Mouse (Mus musculus): ENCODE measurements around the gene Sh2d2a.
"Not testable (repeated sequence)": the region's sequence is repeated elsewhere in the genome, so short reads cannot be mapped to it uniquely, and the experiment has no call there.

Sh2d2a gene

GRCm38 (mm10) chr3:87846650-87847110, at the start of gene Sh2d2a:
Gene Sh2d2a, plus strand, starts transcription at chr3:87846755.
- CTCF ChIA-PET, result no interaction called here

DNA sequence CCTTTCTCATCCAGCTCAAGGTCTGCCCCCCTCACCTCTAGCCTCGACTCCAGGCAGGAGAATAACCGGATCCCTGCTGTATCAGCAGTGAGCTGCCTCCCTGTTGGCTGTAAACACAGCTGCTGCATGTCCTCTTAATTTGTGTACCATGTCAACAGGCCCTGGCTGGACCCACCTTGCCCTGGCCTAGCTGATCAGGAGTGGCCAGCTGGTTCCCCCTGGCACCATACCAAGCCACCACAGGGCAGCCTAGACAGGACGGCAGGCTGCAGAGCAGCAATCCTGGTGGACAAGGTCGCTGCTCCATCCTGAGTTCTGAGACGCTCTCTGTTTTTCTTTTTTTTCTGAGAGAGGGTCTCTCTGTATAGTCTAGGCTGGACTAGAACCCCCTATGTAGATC, 44.9 kb upstream of the Sh2d2a start:
- CTCF ChIA-PET, result no interaction called here

GRCm38 (mm10) chr3:87804038-87804677, 42.4 kb upstream of the Sh2d2a start:
- CTCF ChIA-PET, result interaction anchor here (0.6 to 1.1 kb wide), 3 partner anchors 12 to 31 kb away, joined by 3 to 6 read pairs (median 3); no protein-coding TSS in a partner anchor

- CTCF ChIA-PET, result no interaction called here
Measured at GRCm38 (mm10) chr3:87809322-87809962, 37.1 kb upstream of the Sh2d2a start.

GRCm38 (mm10) chr3:87811297-87811696, 35.3 kb upstream of the Sh2d2a start:
- CTCF ChIA-PET, result no interaction called here

GRCm38 (mm10) chr3:87812413-87812812, 34.1 kb upstream of the Sh2d2a start:
- CTCF ChIA-PET, result no interaction called here

DNA sequence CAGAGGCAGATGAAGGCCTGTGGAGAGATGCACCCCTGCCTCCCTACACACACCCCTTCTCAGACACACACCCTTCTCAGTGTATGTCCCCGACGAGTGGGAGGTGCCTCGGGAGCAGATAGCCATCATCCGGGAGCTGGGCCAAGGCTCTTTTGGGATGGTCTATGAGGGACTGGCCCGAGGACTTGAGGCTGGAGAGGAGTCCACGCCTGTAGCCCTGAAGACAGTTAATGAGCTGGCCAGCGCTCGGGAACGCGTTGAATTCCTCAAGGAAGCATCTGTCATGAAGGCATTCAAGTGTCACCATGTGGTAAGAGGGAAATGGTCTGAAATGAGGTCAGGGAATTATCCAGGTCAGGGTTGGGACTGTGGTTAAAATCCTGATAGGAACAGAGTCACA, 33.7 kb upstream of the Sh2d2a start:
- CTCF ChIA-PET, result no interaction called here

DNA sequence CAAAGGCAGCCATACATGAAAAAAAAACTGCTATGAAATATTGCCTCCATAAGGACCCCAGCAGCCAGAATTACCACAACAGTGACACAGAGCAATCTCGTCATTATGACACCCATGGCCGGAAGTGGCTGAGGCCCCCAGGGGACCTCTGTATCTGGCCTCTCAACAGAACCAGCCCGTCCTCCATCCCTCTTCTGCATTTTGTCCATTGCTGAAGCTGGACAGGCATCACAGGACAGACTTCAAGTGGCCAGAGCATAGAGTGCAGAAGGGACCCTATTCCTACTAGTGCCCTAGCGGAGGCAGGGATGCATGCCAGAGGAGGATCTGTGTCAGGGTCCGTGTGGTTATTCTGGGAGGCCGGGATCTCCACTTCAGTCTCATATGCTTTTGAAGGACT, 30.4 kb upstream of the Sh2d2a start:
- CTCF ChIA-PET, result interaction anchor here (1.0 to 2.4 kb wide), 2 partner anchors 17 to 22 kb away, joined by 3 to 11 read pairs; partner anchors contain the start of gene Ntrk1

DNA sequence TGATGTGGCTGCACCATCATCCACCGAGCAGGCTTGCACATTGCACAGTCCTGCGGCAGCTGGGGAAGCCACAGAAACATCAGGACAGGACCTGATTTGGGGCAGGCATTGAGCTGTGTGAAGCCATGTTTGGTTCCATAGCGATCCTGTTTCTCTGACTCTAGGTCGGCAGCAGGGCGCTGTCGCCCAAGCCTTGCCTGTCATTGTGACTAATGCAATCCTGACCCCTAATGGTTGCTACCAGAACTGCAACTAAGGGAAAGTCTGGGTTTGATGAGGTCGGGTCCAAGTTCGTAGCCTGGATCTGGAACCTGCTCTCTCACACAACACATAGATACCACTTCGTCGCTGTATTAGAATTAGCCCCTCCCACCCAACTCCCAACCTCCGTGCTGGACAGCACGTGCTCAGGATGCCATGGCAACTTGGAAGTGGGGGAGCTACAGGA, 29.9 kb upstream of the Sh2d2a start:
- CTCF ChIA-PET, result interaction anchor here (0.9 to 2.4 kb wide), 3 partner anchors 12 to 22 kb away, joined by 3 to 11 read pairs (median 3); partner anchors contain the start of gene Ntrk1

DNA sequence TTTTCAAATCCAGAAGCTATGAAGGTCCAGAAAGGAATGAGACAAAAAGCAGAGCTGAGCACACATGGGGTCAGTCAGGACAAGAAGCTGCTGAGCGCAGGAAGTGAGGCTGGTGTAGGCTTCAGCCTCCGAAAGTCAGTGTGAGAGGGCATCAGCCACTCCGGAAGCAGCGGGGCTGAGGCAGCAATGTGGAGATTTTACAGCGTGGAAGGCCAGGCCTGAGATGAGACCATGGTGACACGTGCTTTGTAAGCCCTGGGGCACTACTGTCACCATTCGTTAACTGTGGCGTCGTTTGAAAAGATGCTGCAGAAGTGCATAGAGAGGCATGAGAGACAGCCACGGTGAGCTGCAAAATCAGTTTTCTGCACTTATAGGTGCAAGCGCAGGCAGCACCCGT, 28.3 kb upstream of the Sh2d2a start:
- CTCF ChIA-PET, result interaction anchor here (0.6 to 2.4 kb wide), 2 partner anchors 24 to 63 kb away, joined by 3 to 11 read pairs; partner anchors contain the start of gene Ntrk1

GRCm38 (mm10) chr3:87824206-87824605, 22.3 kb upstream of the Sh2d2a start, which contains the start of gene Pear1:
Gene Pear1, minus strand, starts transcription at chr3:87824306.
- CTCF ChIA-PET, result not testable (repeated sequence)

- CTCF ChIA-PET, result no interaction called here
Measured at GRCm38 (mm10) chr3:87828435-87828834, 18.1 kb upstream of the Sh2d2a start.

GRCm38 (mm10) chr3:87829025-87829424, 17.5 kb upstream of the Sh2d2a start:
- CTCF ChIA-PET, result no interaction called here

DNA sequence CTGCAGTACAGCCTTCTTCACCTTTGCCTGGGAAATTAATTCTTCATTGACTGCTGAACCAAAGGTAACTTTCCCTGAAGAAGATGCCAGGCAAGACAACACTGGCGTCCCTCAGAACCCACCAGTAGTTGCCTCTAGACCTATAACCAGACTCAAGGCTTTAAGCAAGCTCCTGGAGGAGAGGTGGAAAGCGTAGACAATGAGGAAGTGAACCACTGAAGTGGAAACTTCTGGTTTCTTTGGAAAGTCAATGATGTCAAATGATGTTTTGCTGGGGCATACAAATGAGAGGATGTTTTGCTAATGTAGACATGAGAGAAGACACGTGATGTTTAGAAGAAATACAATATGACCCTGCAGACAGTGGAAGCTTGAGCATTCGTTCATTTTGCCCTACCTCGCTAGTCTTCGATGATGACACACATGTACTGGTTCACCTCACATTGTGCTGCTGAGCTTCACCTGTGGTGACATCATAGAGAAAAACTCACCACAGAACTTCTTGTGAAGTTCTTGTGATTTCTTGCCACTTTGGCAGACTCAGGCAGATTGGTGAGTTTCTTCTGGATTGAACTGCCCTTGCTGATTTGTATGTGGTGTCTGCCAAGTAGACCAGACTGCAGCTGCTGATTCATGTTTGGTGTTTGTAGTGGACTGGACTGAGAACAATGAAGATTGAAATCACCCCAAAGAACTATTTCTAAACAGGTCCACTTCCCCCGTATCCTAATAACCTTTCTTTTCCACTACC, 14.3 kb upstream of the Sh2d2a start:
- CTCF ChIA-PET, result interaction anchor here (0.5 to 0.8 kb wide), 2 partner anchors 19 to 44 kb away, joined by 4 to 5 read pairs; no protein-coding TSS in a partner anchor

DNA sequence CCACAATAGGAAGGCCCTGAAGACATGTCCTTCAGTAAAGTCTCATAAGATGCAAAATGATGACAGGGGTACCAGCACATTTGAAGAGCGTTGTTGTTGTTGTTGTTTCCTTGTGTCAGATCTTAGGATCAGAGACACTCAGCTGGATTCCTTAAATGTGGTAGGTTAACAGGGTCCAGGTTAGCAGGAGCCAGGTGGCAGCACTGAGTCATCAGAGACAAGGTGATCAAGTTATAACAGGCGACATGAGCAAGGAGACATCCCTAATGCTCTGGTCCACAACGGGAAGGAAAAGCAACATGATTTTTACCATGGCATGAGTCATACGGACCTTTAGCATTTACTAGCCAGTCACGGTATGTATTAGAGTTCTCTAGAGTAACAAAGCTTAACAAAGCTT, 13.1 kb upstream of the Sh2d2a start:
- CTCF ChIA-PET, result interaction anchor here (0.5 kb wide), 1 partner anchor 18 kb away, joined by 4 read pairs; no protein-coding TSS in a partner anchor

GRCm38 (mm10) chr3:87838622-87839021, 7.9 kb upstream of the Sh2d2a start:
- CTCF ChIA-PET, result no interaction called here

- CTCF ChIA-PET, result interaction anchor here (0.5 to 1.3 kb wide), 5 partner anchors 11 to 1499 kb away, joined by 3 to 4 read pairs (median 3); no protein-coding TSS in a partner anchor
Measured at GRCm38 (mm10) chr3:87840858-87841257, 5.7 kb upstream of the Sh2d2a start.

- CTCF ChIA-PET, result no interaction called here
Measured at GRCm38 (mm10) chr3:87844981-87845380, 1.6 kb upstream of the Sh2d2a start.

- CTCF ChIA-PET, result no interaction called here
Measured at GRCm38 (mm10) chr3:87846186-87846585, 369 bp upstream of the Sh2d2a start.

DNA sequence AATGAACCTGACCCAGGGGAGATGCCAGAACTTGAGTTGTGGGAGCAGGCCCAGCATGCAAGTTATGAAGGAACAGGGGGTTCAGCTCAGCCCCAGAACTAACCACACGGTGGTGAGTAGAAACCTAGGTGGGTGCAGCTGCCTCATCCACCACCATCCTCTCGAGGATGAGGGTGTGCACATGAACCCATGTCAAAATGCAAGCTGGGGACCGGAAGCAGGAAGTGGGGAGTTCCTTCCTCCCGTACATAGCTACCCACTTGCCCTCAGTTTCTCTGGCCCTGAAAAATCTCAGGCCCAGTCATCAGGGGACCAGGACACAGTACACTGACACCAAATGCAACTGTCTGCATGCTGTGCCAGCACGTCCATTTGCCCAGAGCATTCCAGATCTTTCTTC, 1.1 kb downstream of the Sh2d2a start:
- CTCF ChIA-PET, result interaction anchor here (0.5 kb wide), 1 partner anchor 280 kb away, joined by 4 read pairs; no protein-coding TSS in a partner anchor

- CTCF ChIA-PET, result no interaction called here
Measured at GRCm38 (mm10) chr3:87849117-87849516, 2.6 kb downstream of the Sh2d2a start.
